Mouse (Mus musculus) right cerebral cortex, postnatal 14 days (tissue): ENCODE results near the gene Bcl11a.

Experiments
- DNase-seq: peaks from one replicate; pipeline ENCODE4 v3.0.0; 2022

The Bcl11a gene

GRCm38 (mm10) chr11:24217741-24218333 is 140.0 kb downstream of the Bcl11a start:
- DNase-seq = no peak

- DNase-seq = no peak
These were observed 143.9 kb downstream of the Bcl11a start for GRCm38 (mm10) chr11:24221601-24222307.
